In the genomic region with DNA sequence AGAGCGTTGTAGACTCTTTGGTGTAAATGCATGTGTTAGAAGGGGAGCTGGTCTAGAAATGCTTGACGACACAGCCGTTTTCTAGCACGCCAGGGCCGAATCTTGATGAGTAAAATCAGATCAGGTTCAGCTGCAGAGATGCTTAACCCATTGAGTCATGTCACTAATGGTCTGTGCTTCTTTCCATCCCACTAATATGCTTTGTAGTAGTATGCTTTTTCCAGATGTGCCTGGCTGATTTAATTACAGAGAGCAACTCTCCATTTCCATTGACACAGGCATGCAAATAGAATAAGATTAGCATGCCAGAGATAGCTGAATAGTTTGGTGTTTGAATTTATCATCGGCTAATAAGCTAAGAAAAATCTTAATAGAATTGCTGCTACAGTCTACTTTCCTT, we compare ENCODE assay signal across 20 mouse cellular contexts. TPM values are rescaled to one million over a fixed set of nuclear protein-coding genes. Genes with fewer than 3 reads are reported as not detected.
"Had no signal": no experiment of that assay in that cellular context is flagged by ENCODE, and none has a peak within 500 bp of the region (broad histone marks: within the 10 kb centered on the region; RNA-seq: fewer than 3 reads in every experiment).

No protein-coding gene starts in this region.

- DNase-seq: retina, postnatal 1 day; right cerebral cortex, adult 18-20 months; right cerebral cortex, postnatal 14 days; right cerebral cortex, postnatal 25 days; right cerebral cortex, postnatal 4 days; spleen, adult 18-20 months; thymus, adult 18-20 months; thymus, adult 2 months; thymus, postnatal 14 days; thymus, postnatal 25 days; thymus, postnatal 36 days; thymus, postnatal 4 days had no signal

- H3K27me3 ChIP-seq: neural tube, embryonic 13.5 days; neural tube, embryonic 15.5 days; stomach, embryonic 15.5 days had no signal

- H3K4me3 ChIP-seq: neural tube, embryonic 13.5 days; neural tube, embryonic 15.5 days; stomach, embryonic 15.5 days had no signal

- H3K4me1 ChIP-seq: neural tube, embryonic 13.5 days; neural tube, embryonic 15.5 days; stomach, embryonic 15.5 days had no signal

- H3K27ac ChIP-seq: neural tube, embryonic 13.5 days; neural tube, embryonic 15.5 days; stomach, embryonic 15.5 days; stomach, postnatal 0 days had no signal

RNA-seq across cellular contexts. Expression of a gene that starts 1.9 kb away (rescaled TPM):
- total RNA-seq: neutrophil, adult 5-6 weeks had no signal
- polyA plus RNA-seq: neural tube, embryonic 13.5 days; spleen, adult 2 months; stomach, embryonic 14.5 days; stomach, embryonic 15.5 days; stomach, embryonic 16.5 days; stomach, postnatal 0 days; thymus, adult 2 months had no signal

RNA-seq across cellular contexts. Expression of a gene that starts 23.5 kb away (rescaled TPM):
- total RNA-seq: neutrophil, adult 5-6 weeks had no signal
- polyA plus RNA-seq: spleen, adult 2 months had no signal
